Mouse (Mus musculus): ENCODE data around the gene Dclk2.

Gene Dclk2

DNA sequence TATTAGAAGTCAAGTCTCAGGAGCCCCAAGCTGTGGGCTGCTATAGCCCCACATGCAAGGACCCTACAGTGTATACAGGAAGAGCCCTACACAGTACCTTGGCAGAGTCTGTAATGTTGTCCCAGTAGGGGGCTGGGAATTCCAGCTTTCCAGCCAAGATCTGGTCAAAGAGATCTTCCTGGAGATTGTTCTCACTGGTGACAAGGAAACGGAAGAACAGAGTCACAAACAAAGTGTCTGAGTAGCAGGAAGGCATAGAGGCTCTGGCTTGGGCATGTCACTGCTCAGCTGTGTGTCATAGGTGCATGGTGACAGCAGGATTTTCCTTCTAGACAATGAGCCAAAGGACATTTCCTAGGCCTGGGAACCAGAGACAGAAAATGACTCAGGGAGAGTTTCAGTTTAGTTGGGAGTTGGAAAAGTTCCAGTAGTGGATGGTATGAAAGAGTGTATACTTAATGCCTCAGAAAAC lies 126.9 kb downstream of the Dclk2 start:
- DNase-seq: no peak

- no peak for DNase-seq
These were observed 127.4 kb downstream of the Dclk2 start for GRCm38 (mm10) chr3:86793264-86793663.

GRCm38 (mm10) chr3:86789752-86790151 lies 130.9 kb downstream of the Dclk2 start:
- DNase-seq: peak; percentile 74 to 75

- peak; percentile 56 to 76 for DNase-seq
These were observed 131.9 kb downstream of the Dclk2 start for GRCm38 (mm10) chr3:86788711-86789110.

GRCm38 (mm10) chr3:86787423-86788123 lies 133.1 kb downstream of the Dclk2 start:
- no peak for DNase-seq

DNA sequence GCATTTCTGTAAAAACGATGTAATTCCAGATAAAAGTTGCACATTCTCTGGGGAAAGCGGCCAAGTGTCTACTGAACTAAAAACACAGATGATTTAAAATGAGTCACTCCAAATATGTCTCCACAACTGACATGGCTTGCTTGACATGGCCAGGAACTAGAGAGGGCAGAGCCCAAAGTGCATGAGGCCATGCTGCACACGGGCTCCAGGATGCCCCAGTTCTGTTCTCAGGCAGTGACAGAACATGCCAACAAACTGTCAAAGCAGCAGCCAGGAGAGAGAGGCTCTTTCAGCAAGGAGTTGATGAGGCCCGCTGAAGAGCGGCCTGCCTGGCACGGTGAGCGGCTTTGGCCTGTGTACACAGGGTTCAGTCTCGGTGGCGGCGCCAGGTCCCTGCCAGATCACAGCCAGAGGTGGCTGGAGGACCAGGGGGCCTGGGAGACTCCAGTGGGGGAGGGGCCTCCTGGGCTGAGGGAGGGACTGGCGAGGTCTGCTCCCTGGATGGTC lies 133.8 kb downstream of the Dclk2 start:
- peak; percentile 75 to 78 for DNase-seq

- no peak for DNase-seq
These were observed 134.4 kb downstream of the Dclk2 start for GRCm38 (mm10) chr3:86786280-86786679.

DNA sequence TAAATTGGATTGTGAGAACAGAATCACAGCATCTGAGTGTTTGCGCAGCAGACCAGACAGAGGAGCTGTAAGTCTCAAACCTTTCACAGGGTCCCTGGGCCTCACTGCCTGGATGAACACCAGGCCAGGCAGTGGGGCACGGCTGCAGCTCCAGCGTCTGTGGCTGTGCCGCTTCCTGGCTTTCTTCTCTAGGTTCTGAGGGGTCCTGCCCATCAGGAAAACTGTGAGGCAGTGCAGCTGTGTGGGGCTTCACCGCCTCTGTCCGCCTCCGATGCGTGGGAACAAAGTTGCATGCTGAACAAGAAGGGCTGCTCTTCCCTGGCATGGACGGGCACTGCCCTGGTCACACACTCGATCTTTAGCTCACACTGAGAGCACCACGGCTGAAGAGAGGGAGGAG lies 135.7 kb downstream of the Dclk2 start:
- DNase-seq: no peak

DNA sequence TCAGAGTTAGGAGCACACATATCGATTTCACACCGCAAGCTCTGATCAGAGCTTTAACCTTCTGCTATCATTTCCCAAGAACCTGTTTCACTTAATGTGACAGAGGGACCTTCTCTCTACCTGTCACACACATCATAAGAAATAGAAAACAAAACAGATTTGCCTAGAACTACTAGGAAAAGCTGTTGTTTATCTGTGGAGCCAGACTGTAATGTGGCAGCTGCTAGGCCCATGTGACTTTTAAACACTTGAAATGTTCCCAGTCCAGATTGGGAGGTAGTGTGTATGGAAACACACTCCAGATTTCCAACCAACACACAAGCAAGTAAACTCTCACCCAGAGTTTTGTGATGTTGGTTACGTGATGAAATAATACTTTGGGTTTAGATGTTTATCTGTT lies 136.6 kb downstream of the Dclk2 start:
- DNase-seq: no peak

- DNase-seq: no peak
These were observed 140.9 kb downstream of the Dclk2 start for GRCm38 (mm10) chr3:86779704-86780103.

GRCm38 (mm10) chr3:86775444-86775828 lies 145.2 kb downstream of the Dclk2 start:
- no peak for DNase-seq

- no peak for DNase-seq
These were observed 145.8 kb downstream of the Dclk2 start for GRCm38 (mm10) chr3:86774566-86775443.

- no peak for DNase-seq
These were observed 151.7 kb downstream of the Dclk2 start for GRCm38 (mm10) chr3:86768969-86769368.

- DNase-seq: no peak
These were observed 152.1 kb downstream of the Dclk2 start for GRCm38 (mm10) chr3:86768553-86768952.

DNA sequence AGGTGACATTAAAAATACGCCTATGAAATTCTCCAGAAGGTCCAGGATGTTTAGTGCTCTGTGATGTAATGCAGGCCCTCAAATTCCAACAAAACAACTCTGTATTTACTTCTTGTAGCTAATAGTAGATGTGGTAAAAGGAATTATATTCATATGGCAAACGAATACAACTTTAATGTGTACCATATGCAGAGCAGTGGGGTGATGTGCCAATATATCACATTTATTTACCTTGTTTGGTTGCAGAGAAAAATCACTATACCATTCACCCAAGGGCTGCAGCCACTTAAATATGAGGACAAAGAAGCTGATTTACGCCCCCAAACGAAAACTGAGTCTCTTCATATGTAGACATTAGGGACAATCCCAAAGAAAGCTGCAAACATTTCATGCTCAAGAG lies 158.2 kb downstream of the Dclk2 start:
- DNase-seq: no peak

DNA sequence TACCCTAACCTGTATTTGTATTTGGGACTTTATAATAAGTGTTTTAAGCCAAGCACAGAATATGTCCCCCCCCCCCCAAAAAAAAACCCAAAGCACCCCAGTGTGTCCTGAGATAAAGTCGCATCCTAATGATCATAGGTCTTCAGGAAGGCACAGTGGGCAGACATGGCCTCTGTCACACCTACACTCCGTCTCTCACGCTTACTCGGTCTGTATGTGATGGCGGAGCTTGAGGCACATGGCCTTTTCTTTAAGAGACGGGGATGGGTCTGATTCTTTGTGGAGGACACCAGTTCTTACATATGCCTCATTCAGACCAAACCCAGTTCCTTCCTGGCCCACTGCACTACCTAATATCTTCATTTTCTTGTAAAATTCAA lies 158.6 kb downstream of the Dclk2 start:
- no peak for DNase-seq

DNA sequence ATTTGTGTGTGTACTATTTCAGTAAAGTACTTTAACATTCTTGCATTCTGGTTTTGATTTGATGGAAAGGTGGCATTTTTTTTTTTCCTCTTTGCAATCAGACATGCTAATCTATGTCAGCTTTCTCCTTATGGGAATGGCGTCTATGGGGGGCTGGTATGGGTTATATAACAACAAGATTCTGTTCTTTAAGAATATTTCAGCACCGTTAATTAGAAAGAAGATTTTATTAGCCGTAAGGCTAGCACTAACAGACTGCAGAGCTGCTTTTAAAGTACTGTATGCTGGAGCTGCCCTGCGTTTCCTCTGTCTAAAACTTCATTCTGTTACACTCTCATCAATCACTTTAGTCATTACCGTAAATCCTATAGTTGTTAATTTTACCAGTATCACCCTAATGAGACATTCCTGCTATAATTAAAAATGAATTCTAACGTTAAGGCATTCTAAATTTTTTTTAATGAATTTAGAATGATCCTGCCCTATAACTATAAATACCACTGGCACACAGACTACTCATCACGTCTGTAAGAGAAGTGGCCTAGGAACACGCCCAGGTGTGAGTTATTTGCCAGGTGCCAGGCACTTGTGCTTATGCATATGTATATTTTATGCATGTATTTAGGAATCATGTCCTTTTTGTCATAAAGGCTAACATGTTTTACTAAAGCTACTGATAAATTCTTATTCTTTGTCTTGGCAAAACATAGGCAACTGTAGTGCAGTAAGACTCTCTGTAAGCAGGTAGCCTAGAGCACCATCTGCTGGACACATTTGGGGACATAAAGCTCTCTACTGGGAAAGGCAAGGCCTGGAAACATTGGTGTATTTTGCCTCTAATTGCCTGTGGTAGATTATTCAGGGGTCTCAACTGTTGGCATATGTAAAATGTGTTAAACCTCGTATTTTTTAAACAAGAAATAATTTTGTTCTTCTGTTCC lies 159.3 kb downstream of the Dclk2 start:
- peak; percentile 65 to 78 for DNase-seq

GRCm38 (mm10) chr3:86760474-86760873 lies 160.2 kb downstream of the Dclk2 start:
- DNase-seq: no peak

DNA sequence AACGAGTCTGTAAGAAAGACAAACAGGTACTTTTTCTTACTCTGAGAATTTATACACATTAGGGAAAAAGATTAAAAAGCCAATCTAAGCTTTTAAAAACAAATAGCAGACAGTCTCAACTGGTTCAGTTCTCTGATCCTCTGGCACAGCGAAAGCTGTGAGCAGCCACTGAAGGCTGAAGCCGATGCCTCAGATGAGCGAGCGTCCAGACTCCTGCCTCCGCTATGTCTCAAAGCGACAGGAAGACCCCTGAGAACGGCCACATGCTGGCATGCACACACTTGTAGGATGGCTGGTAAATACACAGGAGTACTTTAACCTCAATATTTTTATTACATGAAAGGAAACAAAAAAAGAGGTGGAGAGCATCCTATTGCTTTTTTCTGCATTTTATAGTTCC lies 160.8 kb downstream of the Dclk2 start:
- no peak for DNase-seq

DNA sequence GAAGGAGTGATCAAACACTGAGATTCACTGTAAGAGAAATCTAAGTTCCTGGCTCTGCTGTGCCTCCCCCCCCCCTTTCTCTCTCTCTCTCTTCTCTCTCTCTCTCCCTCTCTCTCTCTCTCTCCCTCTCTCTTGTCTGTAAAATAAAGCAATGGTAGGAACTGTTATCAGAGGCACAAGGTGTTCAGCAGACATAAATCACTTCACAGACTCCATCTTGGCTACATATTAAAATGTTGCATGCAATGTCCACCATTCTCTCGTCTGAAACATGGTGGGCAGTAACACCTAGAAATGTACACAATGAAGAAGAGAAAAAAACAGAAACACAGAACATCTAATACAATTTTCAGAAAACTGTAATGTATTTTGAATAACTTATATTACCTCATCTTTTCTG lies 161.3 kb downstream of the Dclk2 start:
- DNase-seq: no peak

DNA sequence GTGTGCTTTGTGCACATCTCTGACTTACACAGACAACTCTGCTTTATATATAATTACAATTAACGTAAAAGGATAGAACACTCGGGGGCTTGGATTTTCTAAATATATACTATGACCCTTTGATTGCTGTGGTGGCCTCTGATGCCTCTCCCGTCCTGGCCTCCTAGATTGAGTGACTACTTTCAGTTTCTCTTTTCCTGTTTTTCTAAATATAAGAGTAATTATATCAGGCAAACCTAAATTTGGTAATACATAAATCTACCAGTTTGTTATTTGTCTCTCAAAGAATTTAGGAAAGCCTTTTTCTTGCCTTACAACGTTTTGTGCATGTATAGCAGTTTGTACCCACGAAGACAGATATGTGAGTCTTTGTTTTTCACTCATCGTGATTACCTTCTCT lies 161.9 kb downstream of the Dclk2 start:
- no peak for DNase-seq

- no peak for DNase-seq
These were observed 164.1 kb downstream of the Dclk2 start for GRCm38 (mm10) chr3:86756548-86756947.
